In genomic region chr5:115431061-115431897, GRCm38 (mm10) we compare ENCODE assay signal across 9 mouse cellular contexts. TPM values are rescaled to one million over a fixed set of nuclear protein-coding genes. Genes with fewer than 3 reads are reported as not detected.
DNase-seq lines count a peak whose midpoint lies in the region; ATAC-seq and TF ChIP-seq lines count a peak whose summit lies in the region.
"Had no signal": no experiment of that assay in that cellular context is flagged by ENCODE, and none has a peak within 500 bp of the region (broad histone marks: within the 10 kb centered on the region; RNA-seq: fewer than 3 reads in every experiment).

No protein-coding gene starts in this region.

- no peaks in the 10 kb centered on the region for H3K9me3 ChIP-seq in heart, embryonic 12.5 days (replicated peaks)
- no peaks in the 10 kb centered on the region for H3K9me3 ChIP-seq in MEL (replicated peaks; ENCODE audit: insufficient read depth, low read length)
- no peaks in the 10 kb centered on the region for H3K9me3 ChIP-seq in limb, embryonic 14.5 days (ENCODE audit: control insufficient read depth, low read length)

- H3K27ac ChIP-seq in heart, embryonic 12.5 days (ENCODE audit: poor library complexity, severe bottlenecking) = no peak overlapping the region
- peak overlapping the region; percentile 82 for H3K27ac ChIP-seq in MEL (ENCODE audit: control insufficient read depth, low read depth, low read length)
- no peak overlapping the region for H3K27ac ChIP-seq in embryonic fibroblast, embryonic 13.5 days (ENCODE audit: insufficient read depth, low read length)
- 0 out of 2 replicates have a peak overlapping the region, but pooled peaks have one; percentile 10 for H3K27ac ChIP-seq in limb, embryonic 14.5 days (replicated peaks; ENCODE audit: low read depth, low read length)
- 0 out of 2 replicates have a peak overlapping the region, but pooled peaks have one; percentile 28 for H3K27ac ChIP-seq in small intestine, adult 2 months (ENCODE audit: insufficient read depth, low read depth, low read length)

- peak in 2 of 3 experiments; percentile 40 to 61; a peak in 5 of 6 replicates for TF ChIP-seq CTCF in MEL (IDR thresholded peaks at IDR 0.05 in 2 of 3, conservative IDR thresholded peaks at IDR 0.05 in 1 of 3; ENCODE audit: control insufficient read depth in 1 of 3, insufficient read depth in 1 of 3, low read depth in 2 of 3, low read length in 3 of 3, poor library complexity in 1 of 3, severe bottlenecking in 1 of 3)
- peak; percentile 4; the same call in 1 of the 2 replicates for TF ChIP-seq CTCF in embryonic fibroblast, embryonic 13.5 days (IDR thresholded peaks at IDR 0.05; ENCODE audit: borderline replicate concordance, insufficient read depth, low read length)
- peak; percentile 26; the same call in 1 of the 2 replicates for TF ChIP-seq CTCF in small intestine, adult 2 months (IDR thresholded peaks at IDR 0.05; ENCODE audit: extremely low read depth, insufficient read length, insufficient replicate concordance, low read depth, low read length)

- H3K79me2 ChIP-seq in MEL (ENCODE audit: control insufficient read depth, insufficient read depth, low read length, poor library complexity) = no peaks in the 10 kb centered on the region

- peaks cover 38% of the 10 kb centered on the region for H3K27me3 ChIP-seq in heart, embryonic 12.5 days (replicated peaks)
- H3K27me3 ChIP-seq in MEL (ENCODE audit: control insufficient read depth in 1 of 2, insufficient read depth in 2 of 2, low read length in 2 of 2) = no peaks in the 10 kb centered on the region
- no peaks in the 10 kb centered on the region for H3K27me3 ChIP-seq in limb, embryonic 14.5 days (ENCODE audit: control insufficient read depth, insufficient read depth, low read length)
- peaks cover 27% of the 10 kb centered on the region for H3K27me3 ChIP-seq in small intestine, adult 2 months (ENCODE audit: control insufficient read depth, insufficient read depth, low read length)

- DNase-seq in heart, adult 9 months (ENCODE audit: low spot score in 2 of 2) = no peak
- DNase-seq in MEL (ENCODE audit: low read depth, low spot score) = peak; percentile 28
- DNase-seq in limb, embryonic 14.5 days (ENCODE audit: low spot score) = no peak
- no peak for DNase-seq in layer of hippocampus, adult 9-11 months

- H3K36me3 ChIP-seq in heart, embryonic 12.5 days = no peaks in the 10 kb centered on the region
- H3K36me3 ChIP-seq in MEL (ENCODE audit: control insufficient read depth in 1 of 2, insufficient read depth in 2 of 2, low read length in 2 of 2) = peaks cover 0 to 8% of the 10 kb centered on the region in 2 experiments; a peak in 2 of 4 replicates
- peaks cover 24% of the 10 kb centered on the region for H3K36me3 ChIP-seq in limb, embryonic 14.5 days (ENCODE audit: control insufficient read depth, insufficient read depth, low read length)
- H3K36me3 ChIP-seq in small intestine, adult 2 months (ENCODE audit: control insufficient read depth, insufficient read depth, low read length) = no peaks in the 10 kb centered on the region

- peak overlapping the region; percentile 91 for H3K4me2 ChIP-seq in heart, embryonic 12.5 days
- H3K4me2 ChIP-seq in limb, embryonic 14.5 days (replicated peaks; ENCODE audit: low read depth, low read length, severe bottlenecking) = peak overlapping the region; percentile 91

- no peak for TF ChIP-seq RAD21 in MEL (IDR thresholded peaks at IDR 0.05; ENCODE audit: low read depth, low read length)

- H3K9ac ChIP-seq in heart, embryonic 12.5 days = no peak overlapping the region
- peak overlapping the region; percentile 64 for H3K9ac ChIP-seq in MEL (ENCODE audit: control insufficient read depth, low read depth, low read length, poor library complexity, severe bottlenecking)
- peak overlapping the region; percentile 96 for H3K9ac ChIP-seq in limb, embryonic 14.5 days (ENCODE audit: low read depth, low read length, severe bottlenecking)

- WGBS in heart, embryonic 12.5 days = 14% methylated on average over 14 of the region's 14 CpGs
- WGBS in limb, embryonic 14.5 days = 9% methylated on average over 14 of the region's 14 CpGs
- 14% methylated on average over 14 of the region's 14 CpGs for WGBS in small intestine, adult 2 months

- peaks cover 40% of the 10 kb centered on the region for H3K4me1 ChIP-seq in heart, embryonic 12.5 days (replicated peaks)
- H3K4me1 ChIP-seq in MEL (ENCODE audit: control insufficient read depth in 1 of 2, insufficient read depth in 2 of 2, low read length in 2 of 2) = peaks cover 8 to 11% of the 10 kb centered on the region in 2 experiments; a peak in 3 of 4 replicates
- H3K4me1 ChIP-seq in embryonic fibroblast, embryonic 13.5 days (ENCODE audit: control insufficient read depth, insufficient read depth, low read length) = peaks cover 4% of the 10 kb centered on the region; the same call in 1 of the 2 replicates
- peaks cover 43% of the 10 kb centered on the region for H3K4me1 ChIP-seq in limb, embryonic 14.5 days (ENCODE audit: control insufficient read depth, insufficient read depth, low read length)
- peaks cover 13% of the 10 kb centered on the region for H3K4me1 ChIP-seq in small intestine, adult 2 months (ENCODE audit: control insufficient read depth, insufficient read depth, insufficient read length, low read length)

- peak overlapping the region; percentile 80 for H3K4me3 ChIP-seq in heart, embryonic 12.5 days
- H3K4me3 ChIP-seq in MEL (ENCODE audit: control insufficient read depth in 1 of 2, insufficient read depth in 1 of 2, low read depth in 2 of 2, low read length in 2 of 2) = peak overlapping the region; percentile 28 to 42
- peak overlapping the region; percentile 26 for H3K4me3 ChIP-seq in embryonic fibroblast, embryonic 13.5 days (ENCODE audit: insufficient read depth, low read length)
- peak overlapping the region; percentile 92 for H3K4me3 ChIP-seq in limb, embryonic 14.5 days (replicated peaks; ENCODE audit: low read length)
- H3K4me3 ChIP-seq in small intestine, adult 2 months (ENCODE audit: low read depth, low read length) = peak overlapping the region; percentile 54

- ATAC-seq in heart, embryonic 12.5 days (ENCODE audit: insufficient number of reproducible peaks, low FRiP score) = no peak
- ATAC-seq in limb, embryonic 14.5 days (ENCODE audit: low FRiP score, low read depth) = no peak
- no peak for ATAC-seq in erythroblast, adult 5-6 weeks (replicated peaks; ENCODE audit: low FRiP score, poor library complexity, severe bottlenecking)

- TF ChIP-seq EP300 in MEL (IDR thresholded peaks at IDR 0.05; ENCODE audit: low read depth in 1 of 2, low read length in 2 of 2) = no peak

- TF ChIP-seq POLR2A in MEL (IDR thresholded peaks at IDR 0.05; ENCODE audit: control insufficient read depth in 1 of 2, insufficient read depth in 1 of 2, low read depth in 1 of 2, low read length in 2 of 2, poor library complexity in 1 of 2) = no peak
- TF ChIP-seq POLR2A in embryonic fibroblast, embryonic 13.5 days (IDR thresholded peaks at IDR 0.05; ENCODE audit: low read depth, low read length) = no peak
- no peak for TF ChIP-seq POLR2A in limb, embryonic 14.5 days (IDR thresholded peaks at IDR 0.05; ENCODE audit: borderline replicate concordance, extremely low read depth, insufficient read depth, insufficient read length)
- TF ChIP-seq POLR2A in small intestine, adult 2 months (IDR thresholded peaks at IDR 0.05; ENCODE audit: low read depth, low read length) = no peak

TF ChIP-seq in MEL, 35 proteins besides CTCF, POLR2A, EP300 and RAD21:
- TF ChIP-seq USF2 (IDR thresholded peaks at IDR 0.05; ENCODE audit: borderline replicate concordance in 1 of 2, insufficient read depth in 1 of 2, low read depth in 1 of 2, low read length in 2 of 2) (no peak), MAZ (IDR thresholded peaks at IDR 0.05; ENCODE audit: low read depth, low read length) (0 out of 2 replicates have a peak, but pooled peaks have one; percentile 5)
TF ChIP-seq in MEL: peak in this region for 1.

RNA-seq across cellular contexts. Expression of gene Msi1, which starts 1.9 kb away (rescaled TPM):
- 6.7 and 6.8 TPM in 2 replicates for polyA plus RNA-seq in heart, embryonic 12.5 days (2016; fragmentation: Nextera tagmentation; extraction: Ambion mirVana)
- 3.1 and 3.5 TPM in 2 replicates for total RNA-seq in MEL (2012; rRNA removed)
- 1 to 10 TPM in 1 of 2 experiments, not detected in 1; 5.7 TPM for polyA plus RNA-seq in MEL (2012; ENCODE audit: insufficient read depth in 1 of 2, insufficient read length in 2 of 2, low read depth in 1 of 2, low replicate concordance in 2 of 2, missing spikeins in 1 of 2)
- 4.8 and 9.1 TPM in 2 replicates for polyA plus RNA-seq in embryonic fibroblast, embryonic 13.5 days (2011; ENCODE audit: insufficient read length, low read depth, missing spikeins)
- polyA plus RNA-seq in limb, embryonic 14.5 days (2012; rRNA removed) = 40.6 and 51.6 TPM in 2 replicates
- polyA plus RNA-seq in limb, embryonic 14.5 days (2014; fragmentation: Nextera tagmentation; extraction: Ambion mirVana) = 15.5 and 18.0 TPM in 2 replicates
- 4.6 and 9.0 TPM in 2 replicates for polyA plus RNA-seq in small intestine, adult 2 months (2012; rRNA removed)
- not detected in 2 replicates for total RNA-seq in erythroblast, adult 5-6 weeks (2015; ENCODE audit: low replicate concordance)
- total RNA-seq in erythroblast, adult 5-6 weeks (2017; ENCODE audit: low replicate concordance) = not detected in 2 replicates

RNA-seq across cellular contexts. Expression of gene Pla2g1b, which starts 34.8 kb away (rescaled TPM):
- 0.72 and 1.3 TPM in 2 replicates for polyA plus RNA-seq in heart, embryonic 12.5 days (2016; fragmentation: Nextera tagmentation; extraction: Ambion mirVana)
- total RNA-seq in MEL (2012; rRNA removed) = 0.58 and 0.92 TPM in 2 replicates
- polyA plus RNA-seq in MEL (2012; ENCODE audit: insufficient read depth in 1 of 2, insufficient read length in 2 of 2, low read depth in 1 of 2, low replicate concordance in 2 of 2, missing spikeins in 1 of 2) = 1 to 10 TPM in 1 of 2 experiments, not detected in 1; 6.6 TPM
- not detected in 2 replicates for polyA plus RNA-seq in embryonic fibroblast, embryonic 13.5 days (2011; ENCODE audit: insufficient read length, low read depth, missing spikeins)
- polyA plus RNA-seq in limb, embryonic 14.5 days (2012; rRNA removed) = not detected in 2 replicates
- not detected in 2 replicates for polyA plus RNA-seq in limb, embryonic 14.5 days (2014; fragmentation: Nextera tagmentation; extraction: Ambion mirVana)
- 5.2 and 2,024 TPM in 2 replicates for polyA plus RNA-seq in small intestine, adult 2 months (2012; rRNA removed)
- not detected in 2 replicates for total RNA-seq in erythroblast, adult 5-6 weeks (2015; ENCODE audit: low replicate concordance)
- not detected in 2 replicates for total RNA-seq in erythroblast, adult 5-6 weeks (2017; ENCODE audit: low replicate concordance)
- total RNA-seq: heart, postnatal 14 days had no signal

RNA-seq across cellular contexts. Expression of gene Sirt4, which starts 53.2 kb away (rescaled TPM):
- 14.7 and 18.0 TPM in 2 replicates for polyA plus RNA-seq in heart, embryonic 12.5 days (2016; fragmentation: Nextera tagmentation; extraction: Ambion mirVana)
- 7.6 and 9.2 TPM in 2 replicates for total RNA-seq in MEL (2012; rRNA removed)
- polyA plus RNA-seq in MEL (2012; ENCODE audit: insufficient read depth in 1 of 2, insufficient read length in 2 of 2, low read depth in 1 of 2, low replicate concordance in 2 of 2, missing spikeins in 1 of 2) = 10 to 100 TPM in 1 of 2 experiments, not detected in 1; 10.3 TPM
- 12.8 and 18.5 TPM in 2 replicates for polyA plus RNA-seq in embryonic fibroblast, embryonic 13.5 days (2011; ENCODE audit: insufficient read length, low read depth, missing spikeins)
- polyA plus RNA-seq in limb, embryonic 14.5 days (2012; rRNA removed) = 69.2 and 82.4 TPM in 2 replicates
- polyA plus RNA-seq in limb, embryonic 14.5 days (2014; fragmentation: Nextera tagmentation; extraction: Ambion mirVana) = 20.4 and 24.1 TPM in 2 replicates
- 9.9 and 13.6 TPM in 2 replicates for polyA plus RNA-seq in small intestine, adult 2 months (2012; rRNA removed)
- total RNA-seq in erythroblast, adult 5-6 weeks (2015; ENCODE audit: low replicate concordance) = 3.1 and 5.9 TPM in 2 replicates
- 0.60 and 2.0 TPM in 2 replicates for total RNA-seq in erythroblast, adult 5-6 weeks (2017; ENCODE audit: low replicate concordance)

Comparison
In these comparisons a context has a peak if more than half of its experiments do, and no peak if none do; other contexts are left out.
1. H3K27ac ChIP-seq: peak in MEL (single experiment), limb, embryonic 14.5 days (single experiment) and small intestine, adult 2 months (single experiment); none in heart, embryonic 12.5 days (single experiment) and embryonic fibroblast, embryonic 13.5 days (single experiment).
2. H3K4me3 ChIP-seq: peak in every context shown above with its lines; median percentile 92 in limb, embryonic 14.5 days; 80 in heart, embryonic 12.5 days; 54 in small intestine, adult 2 months; 35 in MEL; 26 in embryonic fibroblast, embryonic 13.5 days.
3. Peak in every context shown above with its lines, with median percentiles within 50 percentile points of each other: CTCF ChIP-seq.